Mouse (Mus musculus) lung, postnatal 0 days (tissue): Measurements from ENCODE around the gene Vwa3b. TPM values are rescaled to one million over a fixed set of nuclear protein-coding genes. Genes with fewer than 3 reads are reported as not detected.

Experiments used
- ATAC-seq: fragments of 200-750 bp; cut with Nextera tagmentation; 2 replicates; pipeline ENCODE4 v1.8.0; 2017; ENCODE audit warnings: moderate library complexity
- DNase-seq: peaks from one replicate; pipeline ENCODE4 v3.0.0-alpha.2; 2016; ENCODE audit warnings: low spot score
- H3K27ac ChIP-seq: fragments of 300-500 bp; sonication (generic); 2 replicates; pipeline ENCODE4 v1.5.1; 2014; ENCODE audit warnings: antibody characterized with exemption, mild to moderate bottlenecking, low read length, mixed read lengths
- H3K27me3 ChIP-seq: fragments of 300-500 bp; sonication (generic); replicated peaks from 2 replicates; pipeline ENCODE4 v1.6.1; 2014; ENCODE audit warnings: low read length, mixed read lengths; ENCODE audit not compliant: insufficient read depth
- H3K36me3 ChIP-seq: fragments of 300-500 bp; sonication (generic); 2 replicates; pipeline ENCODE4 v1.6.1; 2014; ENCODE audit warnings: low read length, mixed read lengths; ENCODE audit not compliant: insufficient read depth
- H3K4me1 ChIP-seq: fragments of 300-500 bp; sonication (generic); 2 replicates; pipeline ENCODE4 v1.6.1; 2014; ENCODE audit warnings: antibody characterized with exemption, low read depth, low read length, mixed read lengths; ENCODE audit not compliant: insufficient read depth
- H3K4me2 ChIP-seq: fragments of 300-500 bp; sonication (generic); replicated peaks from 2 replicates; pipeline ENCODE4 v1.6.1; 2014; ENCODE audit warnings: low read depth, mild to moderate bottlenecking, low read length, moderate library complexity, mixed read lengths
- H3K4me3 ChIP-seq: fragments of 300-500 bp; sonication (generic); 2 replicates; pipeline ENCODE4 v1.5.1; 2014; ENCODE audit warnings: low read depth, low read length
- H3K9ac ChIP-seq: fragments of 300-500 bp; sonication (generic); replicated peaks from 2 replicates; pipeline ENCODE4 v1.6.1; 2014; ENCODE audit warnings: low read depth, mild to moderate bottlenecking
- H3K9me3 ChIP-seq: fragments of 300-500 bp; sonication (generic); 2 replicates; pipeline ENCODE4 v1.6.1; 2016; ENCODE audit warnings: low read length, mixed read lengths
- CTCF ChIP-seq: IDR thresholded peaks from 2 replicates; pipeline ENCODE4 v1.5.1; 2016; ENCODE audit warnings: antibody characterized with exemption, mild to moderate bottlenecking
- EP300 ChIP-seq: IDR thresholded peaks from 2 replicates; pipeline ENCODE4 v1.6.1; 2016; ENCODE audit warnings: antibody characterized with exemption, mild to moderate bottlenecking, control low read depth
- WGBS: fragments of 180-500 bp; shearing (Covaris S2); extraction: QIAGEN DNeasy Blood & Tissue Kit; methylation state at CpG from one replicate; pipeline ENCODE4 v1.1.7; 2014; 5-methylcytosine and 5-hydroxymethylcytosine counted together
- polyA plus RNA-seq: library from polyadenylated mRNA; unstranded; fragments of >200 nt; fragmentation: Nextera tagmentation; extraction: Ambion mirVana; gene quantifications from 2 replicates; pipeline ENCODE4 v1.2.1, GENCODE M21; 2015

The Vwa3b gene
- polyA plus RNA-seq, 1 experiment from 2014 or later, result 1.4 TPM

GRCm38 (mm10) chr1:37220134-37220907 lies 193.9 kb downstream of the Vwa3b start:
- H3K4me1 ChIP-seq, result no peaks in the 10 kb centered on the region
- 63% methylated on average over 6 of the region's 6 CpGs for WGBS
- H3K4me2 ChIP-seq, result no peak overlapping the region
- no peak overlapping the region for H3K4me3 ChIP-seq
- no peak overlapping the region for H3K9ac ChIP-seq
- H3K27me3 ChIP-seq, result no peaks in the 10 kb centered on the region
- no peak overlapping the region for H3K27ac ChIP-seq
- ATAC-seq (no peak), DNase-seq (no peak)
- H3K36me3 ChIP-seq, result no peaks in the 10 kb centered on the region
- TF ChIP-seq CTCF (no peak), EP300 (no peak)
- H3K9me3 ChIP-seq, result no peaks in the 10 kb centered on the region

DNA sequence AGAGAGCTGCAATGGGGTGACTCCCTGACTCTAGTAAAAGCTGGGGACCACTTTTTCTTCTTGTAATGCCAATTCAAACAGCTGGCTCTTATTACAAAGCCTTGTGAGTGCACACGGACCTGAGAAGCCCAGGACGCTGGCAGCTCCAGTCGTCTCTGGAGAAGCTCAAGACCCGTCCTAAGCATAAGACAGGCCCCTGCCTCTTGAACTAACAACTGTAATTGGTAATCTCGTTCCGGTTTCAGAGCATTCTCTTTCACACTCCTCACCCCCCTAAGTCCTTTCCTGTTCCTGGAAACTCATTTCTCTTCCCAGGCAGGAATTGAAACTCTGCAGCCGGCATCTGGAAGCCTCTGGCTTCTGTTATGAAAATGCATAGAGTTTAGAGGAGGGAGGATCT lies 195.6 kb downstream of the Vwa3b start:
- Histone ChIP-seq H3K4me3 (no peak overlapping the region), H3K36me3 (no peaks in the 10 kb centered on the region), H3K9me3 (no peaks in the 10 kb centered on the region), H3K27me3 (no peaks in the 10 kb centered on the region), H3K4me1 (no peaks in the 10 kb centered on the region), H3K27ac (no peak overlapping the region), H3K4me2 (no peak overlapping the region), H3K9ac (no peak overlapping the region)
- 55% methylated on average over 7 of the region's 7 CpGs for WGBS
- no peak for TF ChIP-seq EP300
- TF ChIP-seq CTCF, result no peak
- no peak for ATAC-seq
- no peak for DNase-seq

GRCm38 (mm10) chr1:37230404-37230803 lies 204.0 kb downstream of the Vwa3b start:
- no peaks in the 10 kb centered on the region for H3K4me1 ChIP-seq
- no peak overlapping the region for H3K9ac ChIP-seq
- no peak for TF ChIP-seq EP300
- no peak for TF ChIP-seq CTCF
- WGBS, result 61% methylated on average over 6 of the region's 6 CpGs
- H3K36me3 ChIP-seq, result no peaks in the 10 kb centered on the region
- DNase-seq, result no peak
- H3K9me3 ChIP-seq, result no peaks in the 10 kb centered on the region
- no peak overlapping the region for H3K4me2 ChIP-seq
- H3K27ac ChIP-seq, result no peak overlapping the region
- no peak overlapping the region for H3K4me3 ChIP-seq
- no peaks in the 10 kb centered on the region for H3K27me3 ChIP-seq
- no peak for ATAC-seq

DNA sequence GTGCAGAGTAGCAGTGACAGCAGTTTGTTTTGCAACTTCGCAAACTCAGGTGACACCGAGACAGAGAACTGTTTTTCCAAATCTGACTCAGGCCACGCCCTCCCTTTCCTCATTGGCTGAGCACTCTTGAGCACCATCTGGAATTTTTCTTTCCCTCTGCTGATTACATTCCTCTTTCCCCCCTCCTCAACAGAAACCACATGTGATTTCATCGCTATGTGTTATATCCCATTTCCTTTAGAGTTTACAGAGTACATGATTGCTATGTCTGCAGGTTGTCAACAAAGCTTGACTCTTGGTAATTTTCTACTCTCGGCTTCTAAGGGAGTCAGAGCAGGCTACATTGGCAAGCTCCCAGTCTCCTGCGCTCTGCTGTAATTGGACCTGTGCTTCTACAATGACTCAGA lies 204.9 kb downstream of the Vwa3b start:
- ATAC-seq, result peak; percentile 71
- peak; percentile 72 for DNase-seq
- H3K4me2 ChIP-seq, result 0 out of 2 replicates have a peak overlapping the region, but pooled peaks have one; percentile 17

More for the DNA sequence above, 204.9 kb downstream of the Vwa3b start:
- Histone ChIP-seq H3K36me3 (no peaks in the 10 kb centered on the region), H3K27ac (no peak overlapping the region), H3K4me3 (no peak overlapping the region; the same call in 1 of the 2 replicates), H3K9me3 (no peaks in the 10 kb centered on the region), H3K9ac (no peak overlapping the region), H3K4me1 (no peaks in the 10 kb centered on the region), H3K27me3 (no peaks in the 10 kb centered on the region)
- TF ChIP-seq CTCF, result no peak
- TF ChIP-seq EP300, result no peak
- 35% methylated on average over 6 of the region's 6 CpGs for WGBS

Other genes with a start within 250 kb of the Vwa3b start
- 5.9 and 6.0 TPM in 2 replicates for gene Tmem131, start 82.9 kb upstream of the Vwa3b start, polyA plus RNA-seq
- not detected in 2 replicates for gene Cnga3, start 187.8 kb downstream of the Vwa3b start, polyA plus RNA-seq